Mouse (Mus musculus) limb, embryonic 11.5 days (tissue): ENCODE results near the gene Laptm5. TPM values are rescaled to one million over a fixed set of nuclear protein-coding genes. Genes with fewer than 3 reads are reported as not detected.

Experiments used
- ATAC-seq: fragments of 200-750 bp; cut with Nextera tagmentation; 2 replicates; pipeline ENCODE4 v1.8.0; 2017; ENCODE audit warnings: low read depth; ENCODE audit not compliant: insufficient number of reproducible peaks, low FRiP score, low TSS enrichment
- DNase-seq: peaks from one replicate; pipeline ENCODE4 v3.0.0-alpha.2; 2015; ENCODE audit warnings: low spot score
- H3K27ac ChIP-seq: fragments of 300-500 bp; sonication (generic); replicated peaks from 2 replicates; pipeline ENCODE4 v1.5.1; 2014; ENCODE audit warnings: low read depth, mild to moderate bottlenecking, low read length
- H3K27me3 ChIP-seq: fragments of 300-500 bp; sonication (generic); 2 replicates; pipeline ENCODE4 v1.6.1; 2014; ENCODE audit warnings: mild to moderate bottlenecking, low read length, mixed read lengths; ENCODE audit not compliant: control insufficient read depth, insufficient read depth
- H3K36me3 ChIP-seq: fragments of 300-500 bp; sonication (generic); 2 replicates; pipeline ENCODE4 v1.6.1; 2014; ENCODE audit warnings: mild to moderate bottlenecking, low read length, moderate library complexity, mixed read lengths; ENCODE audit not compliant: control insufficient read depth, insufficient read depth
- H3K4me1 ChIP-seq: fragments of 300-500 bp; sonication (generic); 2 replicates; pipeline ENCODE4 v1.6.1; 2014; ENCODE audit warnings: low read length, mixed read lengths; ENCODE audit not compliant: control insufficient read depth, insufficient read depth
- H3K4me2 ChIP-seq: fragments of 300-500 bp; sonication (generic); 2 replicates; pipeline ENCODE4 v1.6.1; 2014; ENCODE audit warnings: low read depth, mild to moderate bottlenecking, moderate library complexity; ENCODE audit not compliant: severe bottlenecking
- H3K4me3 ChIP-seq: fragments of 300-500 bp; sonication (generic); 2 replicates; pipeline ENCODE4 v1.5.1; 2014; ENCODE audit warnings: low read depth, low read length
- H3K9ac ChIP-seq: fragments of 300-500 bp; sonication (generic); 2 replicates; pipeline ENCODE4 v1.6.1; 2014; ENCODE audit warnings: mild to moderate bottlenecking, low read length
- H3K9me3 ChIP-seq: fragments of 300-500 bp; sonication (generic); 2 replicates; pipeline ENCODE4 v1.6.1; 2016; ENCODE audit warnings: low read length; ENCODE audit not compliant: control insufficient read depth
- WGBS: fragments of 180-500 bp; shearing (Covaris S2); extraction: QIAGEN DNeasy Blood & Tissue Kit; methylation state at CpG from one replicate; pipeline ENCODE4 v1.1.7; 2014; 5-methylcytosine and 5-hydroxymethylcytosine counted together
- polyA plus RNA-seq: library from polyadenylated mRNA; unstranded; fragments of >200 nt; fragmentation: Nextera tagmentation; extraction: Ambion mirVana; gene quantifications from 2 replicates; pipeline ENCODE4 v1.2.1, GENCODE M21; 2014

The Laptm5 gene
- polyA plus RNA-seq, 1 experiment from 2014 or later, result 18.7 TPM

DNA sequence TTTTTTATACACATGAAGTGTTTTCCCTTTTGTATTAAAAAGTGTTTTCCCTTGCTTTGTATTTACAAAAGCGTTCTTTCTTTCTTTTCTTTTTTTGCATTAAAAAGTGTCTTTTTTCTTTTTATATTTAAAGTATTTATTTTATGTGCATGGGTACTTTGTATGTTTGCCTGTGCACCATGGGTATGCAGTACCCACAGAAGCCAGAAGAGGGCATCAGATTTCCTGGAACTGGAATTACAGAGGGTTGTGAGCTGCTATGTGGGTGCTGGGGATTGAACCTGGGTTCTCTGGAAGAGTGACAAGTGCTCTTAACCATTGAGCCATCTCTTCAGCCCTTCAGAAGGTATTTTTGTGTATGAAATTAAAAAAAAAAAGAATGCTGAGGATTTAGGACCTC, 58.4 kb downstream of the Laptm5 start:
- 98% methylated on average over 1 of the region's 1 CpGs for WGBS
- ATAC-seq (no peak), DNase-seq (no peak)
- H3K27ac ChIP-seq, result no peak overlapping the region
- no peaks in the 10 kb centered on the region for H3K9me3 ChIP-seq
- H3K9ac ChIP-seq, result no peak overlapping the region
- H3K4me3 ChIP-seq, result no peak overlapping the region
- no peaks in the 10 kb centered on the region for H3K4me1 ChIP-seq
- H3K4me2 ChIP-seq, result no peak overlapping the region
- no peaks in the 10 kb centered on the region for H3K27me3 ChIP-seq
- H3K36me3 ChIP-seq, result no peaks in the 10 kb centered on the region

DNA sequence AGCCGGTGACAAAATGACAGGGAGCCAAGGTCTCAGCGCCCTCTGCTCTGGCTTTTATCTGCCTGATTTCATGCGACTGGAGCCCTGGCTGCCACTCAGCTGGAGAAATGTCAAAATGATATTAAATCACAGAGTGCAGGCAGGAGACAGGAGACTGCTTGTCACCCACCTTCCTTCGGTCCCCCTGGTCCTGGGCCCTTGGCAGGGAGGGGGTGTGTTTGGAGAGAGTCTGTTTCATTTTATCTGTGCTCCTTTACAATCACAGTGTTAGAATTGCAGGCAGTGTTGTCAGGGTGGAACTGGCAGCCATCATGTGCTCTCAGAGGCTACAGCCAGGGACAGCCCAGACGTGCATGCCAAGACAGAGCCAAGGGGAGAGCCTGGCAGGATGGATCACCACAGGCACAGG, 59.5 kb downstream of the Laptm5 start:
- 86% methylated on average over 5 of the region's 5 CpGs for WGBS
- H3K4me1 ChIP-seq, result no peaks in the 10 kb centered on the region
- ATAC-seq (no peak), DNase-seq (no peak)
- H3K27ac ChIP-seq, result no peak overlapping the region
- no peaks in the 10 kb centered on the region for H3K9me3 ChIP-seq
- H3K9ac ChIP-seq, result no peak overlapping the region
- H3K4me3 ChIP-seq, result no peak overlapping the region
- no peak overlapping the region for H3K4me2 ChIP-seq
- H3K27me3 ChIP-seq, result no peaks in the 10 kb centered on the region
- H3K36me3 ChIP-seq, result no peaks in the 10 kb centered on the region

DNA sequence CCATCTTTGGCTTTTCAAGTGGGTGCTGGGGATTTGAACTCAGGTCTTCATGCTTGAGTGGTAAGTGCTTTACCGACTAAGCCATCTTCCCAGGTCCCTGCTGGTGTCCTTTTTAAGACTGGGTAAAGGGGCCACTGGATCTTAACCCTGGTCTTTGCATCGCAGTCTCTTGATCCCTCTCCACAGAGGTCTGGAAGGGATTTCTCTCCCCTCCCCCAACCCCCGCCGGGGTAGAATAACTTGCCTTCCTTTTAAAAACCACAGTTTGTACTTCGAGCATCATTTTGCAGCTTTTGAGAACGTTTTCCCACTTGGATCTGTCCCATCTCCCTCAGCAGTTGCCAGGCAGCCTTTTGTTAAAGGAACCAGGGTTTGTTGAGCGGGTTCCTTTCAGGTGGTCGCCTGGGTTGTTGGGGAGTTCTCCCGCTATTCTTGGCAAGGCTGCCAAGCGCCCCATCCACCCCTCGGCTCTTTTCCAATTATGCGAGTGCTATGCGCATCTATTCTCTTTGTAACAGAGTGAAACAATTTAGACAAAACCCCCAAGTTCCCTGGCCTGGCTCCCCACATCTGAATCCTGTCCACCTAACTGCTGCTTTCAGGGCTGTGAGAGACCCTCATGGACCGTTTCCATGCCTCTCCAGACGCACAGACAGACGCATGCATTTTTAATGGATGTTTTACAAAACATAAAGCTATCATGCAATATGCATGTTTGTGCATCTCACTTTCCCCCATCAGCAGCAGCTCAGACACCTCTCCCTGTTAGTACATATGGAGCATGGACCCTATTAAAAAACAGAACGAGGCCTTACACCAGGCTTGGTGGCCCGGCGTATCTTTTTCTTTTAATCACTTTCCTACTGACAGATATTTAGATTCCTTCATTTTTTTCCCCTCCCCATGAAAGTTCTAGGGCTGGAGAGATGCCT, 60.7 kb downstream of the Laptm5 start:
- no peak for DNase-seq
- no peak overlapping the region for H3K4me3 ChIP-seq
- no peaks in the 10 kb centered on the region for H3K36me3 ChIP-seq
- H3K9ac ChIP-seq, result no peak overlapping the region
- no peak overlapping the region for H3K27ac ChIP-seq
- H3K9me3 ChIP-seq, result no peaks in the 10 kb centered on the region
- ATAC-seq, result no peak
- WGBS, result 75% methylated on average over 19 of the region's 19 CpGs
- no peaks in the 10 kb centered on the region for H3K4me1 ChIP-seq
- H3K4me2 ChIP-seq, result no peak overlapping the region
- no peaks in the 10 kb centered on the region for H3K27me3 ChIP-seq

DNA sequence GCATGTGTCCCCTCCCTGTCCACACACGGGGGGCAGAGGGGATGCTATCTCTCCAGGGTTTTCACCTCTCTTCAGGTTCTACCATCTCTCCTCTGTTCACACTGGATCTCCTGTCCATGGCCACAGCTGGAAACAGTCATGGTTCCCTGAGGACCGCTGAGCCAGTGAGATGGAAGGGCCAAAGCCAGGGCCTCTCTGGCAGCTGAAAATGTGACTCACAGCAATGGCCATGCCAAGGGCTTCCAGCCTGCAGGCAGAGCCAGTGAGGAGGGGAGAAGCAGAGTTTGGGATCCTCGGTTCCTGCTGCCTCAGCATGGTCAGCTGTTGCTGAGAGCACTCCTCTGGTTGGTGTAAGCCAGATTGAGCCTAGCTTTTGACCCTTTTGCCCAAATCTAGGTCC, 66.1 kb downstream of the Laptm5 start:
- Histone ChIP-seq H3K9me3 (no peaks in the 10 kb centered on the region), H3K4me2 (no peak overlapping the region), H3K36me3 (no peaks in the 10 kb centered on the region), H3K4me3 (no peak overlapping the region), H3K27me3 (no peaks in the 10 kb centered on the region), H3K9ac (no peak overlapping the region), H3K27ac (no peak overlapping the region), H3K4me1 (no peaks in the 10 kb centered on the region)
- DNase-seq (no peak), ATAC-seq (no peak)
- WGBS, result 90% methylated on average over 3 of the region's 3 CpGs

DNA sequence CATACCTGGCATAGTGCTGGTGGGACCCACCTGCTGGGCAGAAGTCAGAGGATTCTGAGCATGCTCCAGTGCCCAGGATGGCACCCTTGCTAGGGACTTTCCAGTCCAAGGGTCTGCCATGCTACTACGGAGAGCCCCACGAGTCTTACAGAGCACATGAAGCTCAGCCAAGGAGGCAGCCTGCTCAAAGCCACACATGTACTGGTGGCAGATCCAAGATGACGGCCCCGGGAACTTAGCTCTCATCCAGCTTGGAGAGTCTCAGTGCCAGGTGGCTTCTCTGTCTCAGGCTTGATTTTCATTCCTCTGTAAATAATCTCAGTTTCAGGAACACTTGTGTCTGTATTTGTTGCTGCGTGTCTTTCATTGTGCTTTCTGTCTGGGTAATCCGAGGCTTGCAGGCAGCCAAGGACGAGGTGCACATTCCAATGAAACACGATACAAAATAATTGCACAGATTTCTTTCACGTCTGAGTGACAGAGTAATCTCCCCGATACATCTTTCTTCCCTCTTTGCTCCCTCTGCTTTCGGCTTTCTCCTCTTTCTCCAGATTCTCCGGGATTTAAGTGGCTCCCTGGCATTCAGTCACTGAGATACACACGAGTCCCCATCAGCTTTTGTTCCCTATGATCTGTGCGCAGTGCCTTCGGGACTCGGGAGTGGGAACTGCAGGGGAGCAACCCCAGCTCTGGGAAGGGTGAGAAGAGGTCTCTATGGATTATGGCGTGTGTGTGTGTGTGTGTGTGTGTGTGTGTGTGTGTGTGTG, 71.7 kb downstream of the Laptm5 start:
- no peak overlapping the region for H3K27ac ChIP-seq
- H3K36me3 ChIP-seq, result no peaks in the 10 kb centered on the region
- H3K27me3 ChIP-seq, result no peaks in the 10 kb centered on the region
- no peaks in the 10 kb centered on the region for H3K4me1 ChIP-seq
- 74% methylated on average over 17 of the region's 17 CpGs for WGBS
- ATAC-seq, result no peak
- no peak overlapping the region for H3K4me3 ChIP-seq
- no peak overlapping the region for H3K4me2 ChIP-seq
- no peak overlapping the region for H3K9ac ChIP-seq
- DNase-seq, result no peak
- H3K9me3 ChIP-seq, result no peaks in the 10 kb centered on the region

Other genes starting within 250 kb of the Laptm5 start
- 115 and 120 TPM in 2 replicates for gene Pum1, start 249.8 kb upstream of the Laptm5 start, polyA plus RNA-seq
- gene Sdc3, start 120.6 kb upstream of the Laptm5 start, polyA plus RNA-seq, result 18.6 and 24.7 TPM in 2 replicates
- gene Matn1, start 31.3 kb downstream of the Laptm5 start, polyA plus RNA-seq, result 1.6 and 2.0 TPM in 2 replicates